Mouse (Mus musculus): ENCODE results near the gene Pik3c2b. TPM values are rescaled to one million over a fixed set of nuclear protein-coding genes. Genes with fewer than 3 reads are reported as not detected.
A peak's percentile ranks its signal among the peaks of the same experiment; 100 is the strongest.

The Pik3c2b gene
- polyA plus RNA-seq (2016; fragmentation: Nextera tagmentation; extraction: Ambion mirVana): 9.8 and 10.8 TPM in 2 replicates

DNA sequence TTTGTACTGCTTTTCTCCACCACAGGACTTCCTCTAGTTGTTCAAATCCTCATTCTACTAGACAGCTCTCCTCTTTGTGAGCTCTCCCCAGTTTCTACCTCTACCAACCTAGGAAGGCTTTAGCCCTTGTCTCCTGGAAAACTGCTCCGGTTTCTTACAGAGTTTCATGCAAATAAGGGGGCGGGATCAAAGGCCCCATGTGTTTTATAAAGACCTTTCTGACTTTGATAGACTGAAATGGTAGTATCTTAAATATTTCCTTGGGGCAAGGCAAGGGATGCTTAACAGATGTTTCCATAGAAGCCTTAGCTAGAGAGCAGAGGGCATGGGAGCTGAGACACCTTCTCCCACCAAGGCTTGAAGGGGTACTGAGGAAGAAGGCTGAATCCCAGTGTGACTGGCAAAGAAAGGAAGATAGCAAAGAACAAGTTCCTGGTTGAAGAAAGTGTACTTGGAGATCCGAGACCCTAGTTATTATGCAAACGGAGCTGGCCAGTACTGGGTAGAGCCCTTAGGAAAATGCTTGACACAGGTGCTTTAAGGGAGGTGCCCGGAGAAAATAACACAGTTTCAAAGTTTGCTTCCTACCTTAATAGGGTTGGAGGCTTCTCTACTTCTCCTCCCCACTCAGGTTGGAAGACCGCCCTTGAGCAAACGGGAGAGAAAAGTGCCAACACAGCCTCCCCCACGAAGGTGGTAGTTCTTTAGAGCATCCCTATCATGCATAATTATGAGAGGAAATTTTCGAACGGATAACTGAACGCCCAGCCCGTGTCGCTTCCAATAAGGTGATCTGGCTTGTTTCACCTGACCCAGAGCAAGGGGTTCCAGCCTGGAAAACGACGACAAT is at the start of gene Pik3c2b:
Gene Pik3c2b, plus strand, starts transcription at position 657 of the 850 bp plus-strand sequence.
- Histone ChIP-seq H3K9me3 (no peaks in the 10 kb centered on the region), H3K4me2 (replicated peaks) (peak within 1 kb of the TSS; percentile 72), H3K27me3 (no peaks in the 10 kb centered on the region), H3K4me1 (peaks cover 29% of the 10 kb centered on the region), H3K9ac (peak within 1 kb of the TSS; percentile 89), H3K36me3 (no peaks in the 10 kb centered on the region), H3K4me3 (peak within 1 kb of the TSS; percentile 80), H3K27ac (peak within 1 kb of the TSS; percentile 89)
- no peak for ATAC-seq (ENCODE audit: insufficient number of reproducible peaks, insufficient read depth, low FRiP score, low TSS enrichment)
- WGBS: 2% methylated on average over 15 of the region's 15 CpGs

DNA sequence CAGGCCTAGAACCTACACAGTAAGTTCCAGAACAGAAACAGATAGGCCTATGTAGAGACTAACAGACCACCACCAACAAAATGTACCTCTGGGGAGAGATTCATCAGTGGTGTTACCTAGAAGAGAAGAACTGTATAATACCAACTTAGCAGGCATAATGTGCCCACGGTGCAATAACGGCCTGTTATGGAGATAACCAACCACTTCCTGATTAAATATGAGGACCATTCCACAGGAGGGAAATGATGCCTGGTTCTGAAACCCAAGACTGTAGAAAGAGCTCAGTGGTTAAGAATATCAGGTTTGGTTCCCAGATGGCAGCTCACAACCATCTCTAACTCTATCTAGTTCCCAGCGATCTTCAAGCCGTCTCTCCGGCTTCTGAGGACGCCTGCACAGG is 45.1 kb upstream of the Pik3c2b start:
- no peak overlapping the region for H3K4me2 ChIP-seq (replicated peaks)
- H3K4me3 ChIP-seq: no peak overlapping the region
- no peaks in the 10 kb centered on the region for H3K4me1 ChIP-seq
- H3K9ac ChIP-seq: no peak overlapping the region
- H3K36me3 ChIP-seq: peaks cover 82% of the 10 kb centered on the region
- 92% methylated on average over 6 of the region's 6 CpGs for WGBS
- H3K27me3 ChIP-seq: no peaks in the 10 kb centered on the region
- H3K27ac ChIP-seq: no peak overlapping the region
- ATAC-seq (ENCODE audit: insufficient number of reproducible peaks, insufficient read depth, low FRiP score, low TSS enrichment): no peak
- no peaks in the 10 kb centered on the region for H3K9me3 ChIP-seq

DNA sequence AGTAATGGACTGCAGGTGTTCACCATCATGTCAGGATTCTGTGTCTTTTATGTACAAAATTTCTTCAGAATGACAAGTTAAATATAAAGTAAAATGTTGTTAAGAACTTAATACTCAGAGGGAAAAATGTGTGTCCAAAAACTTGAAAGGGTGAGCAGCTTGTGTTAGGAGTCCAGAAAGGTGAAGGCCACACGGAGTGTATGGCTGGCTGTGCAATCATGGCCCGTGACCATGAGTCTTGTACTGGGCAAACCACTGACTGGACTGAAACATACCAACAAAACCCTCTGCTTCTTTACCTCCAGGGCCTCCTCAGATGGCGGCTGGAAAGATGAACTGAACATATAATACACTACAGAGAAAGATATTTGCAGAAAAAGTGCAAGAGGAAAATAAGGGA is 38.9 kb upstream of the Pik3c2b start:
- Histone ChIP-seq H3K27me3 (no peaks in the 10 kb centered on the region), H3K9me3 (no peaks in the 10 kb centered on the region), H3K4me2 (replicated peaks) (no peak overlapping the region), H3K9ac (no peak overlapping the region), H3K4me3 (no peak overlapping the region), H3K27ac (no peak overlapping the region), H3K4me1 (no peaks in the 10 kb centered on the region), H3K36me3 (peaks cover 56% of the 10 kb centered on the region)
- WGBS: 80% methylated on average over 3 of the region's 3 CpGs
- ATAC-seq (ENCODE audit: insufficient number of reproducible peaks, insufficient read depth, low FRiP score, low TSS enrichment): no peak

DNA sequence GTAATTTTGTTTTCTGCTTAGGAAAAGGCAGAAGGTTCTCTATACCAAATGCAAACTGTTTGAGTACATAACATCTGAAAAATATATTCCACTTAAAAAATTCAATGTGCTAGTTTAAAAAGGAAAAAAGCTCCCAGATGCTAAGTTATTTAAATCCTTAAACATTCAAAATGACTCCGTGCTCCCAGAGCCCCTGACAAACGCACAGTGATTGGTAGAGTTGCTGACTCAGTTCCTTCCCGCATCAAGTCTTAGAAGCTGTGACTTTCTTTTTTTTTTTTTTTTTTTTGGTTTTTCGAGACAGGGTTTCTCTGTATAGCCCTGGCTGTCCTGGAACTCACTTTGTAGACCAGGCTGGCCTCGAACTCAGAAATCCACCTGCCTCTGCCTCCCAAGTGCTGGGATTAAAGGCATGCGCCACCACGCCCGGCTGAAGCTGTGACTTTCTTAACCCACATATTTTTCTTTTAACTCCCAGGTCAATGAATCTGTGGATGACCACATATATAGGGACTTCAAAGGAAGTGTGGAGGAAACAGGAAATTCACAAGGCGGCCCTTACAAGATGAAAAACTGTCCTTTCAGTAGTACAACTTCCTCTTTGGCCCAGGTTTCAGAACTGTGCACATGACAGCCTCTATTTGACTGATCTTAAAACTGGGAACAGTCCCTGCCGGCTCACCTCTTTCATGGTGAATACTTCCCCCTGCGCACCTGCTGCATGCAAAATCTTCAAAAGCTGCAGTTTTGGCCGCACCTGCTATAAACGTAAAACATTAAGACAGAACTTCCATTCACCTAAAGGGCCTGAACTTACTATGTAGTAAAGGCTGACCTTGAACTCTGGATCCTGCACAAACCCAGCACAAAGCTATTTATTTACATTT is 33.3 kb upstream of the Pik3c2b start:
- no peaks in the 10 kb centered on the region for H3K9me3 ChIP-seq
- H3K4me2 ChIP-seq (replicated peaks): no peak overlapping the region
- no peaks in the 10 kb centered on the region for H3K4me1 ChIP-seq
- no peak for ATAC-seq (ENCODE audit: insufficient number of reproducible peaks, insufficient read depth, low FRiP score, low TSS enrichment)
- no peak overlapping the region for H3K9ac ChIP-seq
- H3K36me3 ChIP-seq: peaks cover 51% of the 10 kb centered on the region
- H3K4me3 ChIP-seq: no peak overlapping the region
- H3K27ac ChIP-seq: no peak overlapping the region
- WGBS: 85% methylated on average over 13 of the region's 13 CpGs
- no peaks in the 10 kb centered on the region for H3K27me3 ChIP-seq

DNA sequence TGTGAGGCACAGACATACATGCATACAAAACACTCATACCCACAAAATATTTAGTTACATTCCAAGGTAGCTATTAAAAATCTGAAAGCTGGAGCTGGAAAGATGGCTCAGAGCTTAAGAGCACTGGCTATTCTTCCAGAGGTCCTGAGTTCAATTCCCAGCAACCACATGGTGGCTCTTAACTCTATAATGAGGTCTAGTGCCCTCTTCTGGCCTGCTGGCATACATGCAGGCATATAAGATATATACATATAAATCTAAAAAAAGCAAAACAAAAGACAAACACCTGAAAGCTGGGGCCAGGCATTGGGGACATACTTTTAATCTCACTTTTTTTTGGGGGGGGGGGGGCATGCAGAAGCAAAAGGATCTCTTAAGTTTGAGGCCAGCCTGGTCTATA is 32.1 kb upstream of the Pik3c2b start:
- Histone ChIP-seq H3K27me3 (no peaks in the 10 kb centered on the region), H3K36me3 (peaks cover 57% of the 10 kb centered on the region), H3K4me2 (replicated peaks) (no peak overlapping the region), H3K4me3 (no peak overlapping the region), H3K9me3 (no peaks in the 10 kb centered on the region), H3K9ac (no peak overlapping the region), H3K4me1 (no peaks in the 10 kb centered on the region), H3K27ac (no peak overlapping the region)
- ATAC-seq (ENCODE audit: insufficient number of reproducible peaks, insufficient read depth, low FRiP score, low TSS enrichment): no peak

DNA sequence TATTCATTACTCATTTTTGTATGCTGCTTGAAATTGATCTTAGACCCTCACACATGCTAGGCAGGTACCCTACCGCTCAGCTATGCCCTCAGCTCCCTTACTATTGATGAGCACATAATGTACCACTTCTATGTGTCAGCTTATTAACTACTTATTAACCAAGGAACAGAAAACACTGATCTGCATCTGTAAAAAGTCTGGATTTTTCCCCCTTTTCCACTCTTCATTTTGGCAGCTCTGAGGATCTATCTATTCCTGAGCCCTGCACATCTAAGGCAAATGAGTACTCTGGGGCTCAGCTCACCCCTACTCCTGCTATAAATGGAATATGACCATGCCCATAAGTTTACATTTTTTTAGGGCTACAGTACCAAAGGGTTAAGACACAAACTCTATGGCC is 31.3 kb upstream of the Pik3c2b start:
- H3K27ac ChIP-seq: no peak overlapping the region
- no peak overlapping the region for H3K4me3 ChIP-seq
- no peaks in the 10 kb centered on the region for H3K4me1 ChIP-seq
- peaks cover 56% of the 10 kb centered on the region for H3K36me3 ChIP-seq
- 98% methylated on average over 1 of the region's 1 CpGs for WGBS
- no peak for ATAC-seq (ENCODE audit: insufficient number of reproducible peaks, insufficient read depth, low FRiP score, low TSS enrichment)
- H3K4me2 ChIP-seq (replicated peaks): no peak overlapping the region
- H3K27me3 ChIP-seq: no peaks in the 10 kb centered on the region
- no peaks in the 10 kb centered on the region for H3K9me3 ChIP-seq
- H3K9ac ChIP-seq: no peak overlapping the region

DNA sequence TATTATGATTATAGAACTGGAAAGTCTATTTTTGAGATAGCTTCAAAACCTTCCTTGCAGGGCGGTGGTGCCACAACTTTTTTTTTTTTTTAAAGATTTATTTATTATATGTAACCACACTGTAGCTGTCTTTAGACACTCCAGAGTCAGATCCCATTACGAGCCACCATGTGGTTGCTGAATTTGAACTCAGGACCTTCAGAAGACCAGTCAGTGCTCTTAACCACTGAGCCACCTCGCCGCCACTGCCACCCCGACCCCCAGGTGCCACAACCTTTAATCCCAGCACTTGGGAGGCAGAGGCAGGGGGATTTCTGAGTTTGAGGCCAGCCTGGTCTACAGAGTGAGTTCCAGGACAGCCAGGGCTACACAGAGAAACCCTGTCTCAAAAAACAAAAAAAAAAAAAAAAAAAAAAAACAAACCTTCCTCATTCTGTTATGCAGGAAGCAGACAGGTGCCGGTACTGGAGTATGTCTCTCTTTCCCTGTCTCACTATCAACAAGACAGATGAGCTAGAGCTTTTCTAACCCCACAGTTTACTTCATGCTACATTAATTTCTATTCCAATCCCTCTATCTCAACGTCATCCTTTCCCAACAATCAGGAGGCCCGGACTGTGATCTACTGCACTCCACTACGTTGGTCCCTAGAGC is 28.6 kb upstream of the Pik3c2b start:
- Histone ChIP-seq H3K4me1 (peaks cover 5% of the 10 kb centered on the region; the same call in 1 of the 2 replicates), H3K27ac (no peak overlapping the region), H3K9ac (no peak overlapping the region), H3K9me3 (no peaks in the 10 kb centered on the region), H3K4me2 (replicated peaks) (no peak overlapping the region), H3K36me3 (peaks cover 39% of the 10 kb centered on the region), H3K27me3 (no peaks in the 10 kb centered on the region), H3K4me3 (no peak overlapping the region)
- 94% methylated on average over 9 of the region's 9 CpGs for WGBS
- no peak for ATAC-seq (ENCODE audit: insufficient number of reproducible peaks, insufficient read depth, low FRiP score, low TSS enrichment)

DNA sequence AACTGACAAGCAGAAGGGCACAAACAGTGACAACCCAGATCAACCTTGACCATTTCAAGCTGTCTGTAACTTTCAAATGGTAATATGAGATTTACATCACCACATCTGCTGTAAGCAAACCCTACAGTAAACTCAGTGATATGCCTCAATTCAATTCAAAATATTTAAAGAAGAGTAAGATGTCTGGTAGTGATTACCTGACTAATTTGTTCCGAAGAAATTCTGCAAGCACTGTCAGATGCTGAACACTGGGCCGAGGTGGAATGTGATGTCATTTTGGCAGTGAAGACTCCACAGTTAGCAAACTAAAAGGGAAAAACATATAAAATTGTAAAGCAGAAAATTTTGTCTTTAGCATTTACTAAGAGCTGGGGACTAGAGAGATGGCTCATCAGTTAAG is 26.9 kb upstream of the Pik3c2b start:
- no peak overlapping the region for H3K4me2 ChIP-seq (replicated peaks)
- 53% methylated on average over 2 of the region's 2 CpGs for WGBS
- H3K36me3 ChIP-seq: peaks cover 27% of the 10 kb centered on the region
- ATAC-seq (ENCODE audit: insufficient number of reproducible peaks, insufficient read depth, low FRiP score, low TSS enrichment): no peak
- H3K27me3 ChIP-seq: no peaks in the 10 kb centered on the region
- H3K4me1 ChIP-seq: peaks cover 5% of the 10 kb centered on the region; the same call in 1 of the 2 replicates
- H3K27ac ChIP-seq: no peak overlapping the region
- no peaks in the 10 kb centered on the region for H3K9me3 ChIP-seq
- H3K9ac ChIP-seq: no peak overlapping the region
- no peak overlapping the region for H3K4me3 ChIP-seq

DNA sequence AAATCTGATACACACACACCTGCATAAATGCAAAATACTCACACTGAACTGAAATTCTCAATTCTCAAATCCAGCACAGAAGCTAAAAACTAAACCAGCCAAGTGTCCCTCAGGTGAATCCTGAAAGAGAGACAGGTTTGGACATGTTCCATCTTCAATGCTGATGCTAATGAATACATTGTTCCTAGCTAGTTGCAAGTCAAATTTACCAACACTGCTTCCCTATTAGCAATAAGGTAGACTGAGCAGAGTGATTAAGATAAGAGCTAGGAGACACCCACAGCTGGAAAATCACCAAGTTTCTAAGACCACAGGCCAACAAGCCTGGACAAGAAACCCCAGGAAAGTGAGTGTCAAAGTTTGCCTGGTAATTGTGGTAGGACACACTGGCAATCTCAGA is 26.2 kb upstream of the Pik3c2b start:
- no peak for ATAC-seq (ENCODE audit: insufficient number of reproducible peaks, insufficient read depth, low FRiP score, low TSS enrichment)
- Histone ChIP-seq H3K27me3 (no peaks in the 10 kb centered on the region), H3K4me1 (peaks cover 11% of the 10 kb centered on the region; the same call in 1 of the 2 replicates), H3K9ac (no peak overlapping the region), H3K4me3 (no peak overlapping the region), H3K4me2 (replicated peaks) (no peak overlapping the region), H3K9me3 (no peaks in the 10 kb centered on the region), H3K36me3 (peaks cover 20% of the 10 kb centered on the region), H3K27ac (0 out of 2 replicates have a peak overlapping the region, but pooled peaks have one; percentile 2)

DNA sequence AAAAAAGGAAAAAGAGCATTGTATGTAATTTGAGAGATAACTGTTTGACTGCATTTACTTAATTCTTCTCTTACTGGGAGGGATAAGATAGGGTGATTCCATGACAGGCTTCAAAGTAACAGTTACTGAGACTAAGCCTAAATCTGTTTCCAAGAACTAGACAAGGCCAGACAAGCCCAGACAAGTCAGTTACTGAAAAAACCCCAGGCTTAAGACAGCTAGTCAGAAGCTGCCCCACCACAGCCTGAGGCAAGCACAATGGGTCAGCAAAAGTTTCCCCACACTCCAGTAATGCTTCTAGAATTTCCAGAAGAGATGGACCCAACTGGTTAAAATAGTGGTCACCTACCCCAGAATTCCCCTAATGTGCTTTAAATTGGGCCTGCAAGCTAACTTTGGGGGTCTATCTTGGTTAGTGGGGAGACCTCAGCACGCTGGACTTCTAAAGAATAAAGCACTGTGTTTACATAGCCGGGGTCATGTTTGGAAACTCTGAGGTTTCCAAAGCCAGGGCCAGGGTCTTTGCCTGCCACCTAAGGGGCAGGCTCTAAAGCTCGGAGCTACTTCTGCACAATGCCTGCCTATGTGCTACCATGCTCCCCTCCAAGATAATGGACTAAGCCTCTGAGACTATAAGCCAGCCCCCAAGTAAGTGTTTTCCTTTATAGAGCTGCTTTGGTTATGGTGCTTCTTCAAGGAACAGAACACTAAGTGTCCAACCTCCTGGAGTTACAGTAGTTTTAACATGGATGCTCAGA is 25.2 kb upstream of the Pik3c2b start:
- 62% methylated on average over 3 of the region's 3 CpGs for WGBS

DNA sequence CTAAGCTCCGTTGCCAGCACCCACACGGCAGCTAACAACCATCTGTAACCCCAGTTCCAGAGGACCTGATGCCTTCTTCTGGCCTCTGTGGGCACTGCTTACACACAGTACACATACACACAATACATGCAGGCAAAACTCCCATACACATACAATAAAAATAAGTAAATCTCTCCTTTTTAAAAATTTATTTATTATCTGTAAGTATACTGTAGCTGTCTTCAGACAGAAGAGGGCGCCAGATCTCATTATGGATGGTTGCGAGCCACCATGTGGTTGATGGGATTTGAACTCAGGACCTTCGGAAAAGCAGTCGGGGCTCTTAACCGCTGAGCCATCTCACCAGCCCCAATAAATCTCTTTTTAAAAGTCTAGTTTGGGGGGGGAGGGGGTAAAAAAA is 24.1 kb upstream of the Pik3c2b start:
- no peak for ATAC-seq (ENCODE audit: insufficient number of reproducible peaks, insufficient read depth, low FRiP score, low TSS enrichment)
- H3K4me1 ChIP-seq: peaks cover 12% of the 10 kb centered on the region; the same call in 1 of the 2 replicates
- no peaks in the 10 kb centered on the region for H3K27me3 ChIP-seq
- no peak overlapping the region for H3K9ac ChIP-seq
- no peak overlapping the region for H3K27ac ChIP-seq
- peaks cover 15% of the 10 kb centered on the region for H3K36me3 ChIP-seq
- no peaks in the 10 kb centered on the region for H3K9me3 ChIP-seq
- no peak overlapping the region for H3K4me2 ChIP-seq (replicated peaks)
- H3K4me3 ChIP-seq: no peak overlapping the region
- WGBS: 94% methylated on average over 7 of the region's 7 CpGs

More for the DNA sequence above, 25.2 kb upstream of the Pik3c2b start:
- Histone ChIP-seq H3K27ac (no peak overlapping the region), H3K27me3 (no peaks in the 10 kb centered on the region), H3K36me3 (peaks cover 15% of the 10 kb centered on the region), H3K9me3 (no peaks in the 10 kb centered on the region), H3K4me1 (peaks cover 12% of the 10 kb centered on the region; the same call in 1 of the 2 replicates), H3K4me3 (no peak overlapping the region), H3K4me2 (replicated peaks) (no peak overlapping the region), H3K9ac (no peak overlapping the region)
- ATAC-seq (ENCODE audit: insufficient number of reproducible peaks, insufficient read depth, low FRiP score, low TSS enrichment): no peak
